Mouse (Mus musculus): Measurements from ENCODE around the gene Plekhg4. TPM values are rescaled to one million over a fixed set of nuclear protein-coding genes. Genes with fewer than 3 reads are reported as not detected.

The Plekhg4 gene
- polyA plus RNA-seq (2014; fragmentation: Illumina TruSeq; extraction: RNeasy Lipid Tissue Mini Kit (QIAGEN cat#74804); ENCODE audit: insufficient read depth, low read depth, low replicate concordance) = 0.29 TPM

GRCm38 (mm10) chr8:105373032-105373431, at the start of gene Plekhg4:
Plekhg4 (plus strand) TSS chr8:105373274.

GRCm38 (mm10) chr8:105326141-105326672, 46.9 kb upstream of the Plekhg4 start, which contains the start of the genes Lrrc29 and Tmem208:
Lrrc29 (minus strand) TSS chr8:105326278.
Tmem208 (plus strand) TSS chr8:105326354.

DNA sequence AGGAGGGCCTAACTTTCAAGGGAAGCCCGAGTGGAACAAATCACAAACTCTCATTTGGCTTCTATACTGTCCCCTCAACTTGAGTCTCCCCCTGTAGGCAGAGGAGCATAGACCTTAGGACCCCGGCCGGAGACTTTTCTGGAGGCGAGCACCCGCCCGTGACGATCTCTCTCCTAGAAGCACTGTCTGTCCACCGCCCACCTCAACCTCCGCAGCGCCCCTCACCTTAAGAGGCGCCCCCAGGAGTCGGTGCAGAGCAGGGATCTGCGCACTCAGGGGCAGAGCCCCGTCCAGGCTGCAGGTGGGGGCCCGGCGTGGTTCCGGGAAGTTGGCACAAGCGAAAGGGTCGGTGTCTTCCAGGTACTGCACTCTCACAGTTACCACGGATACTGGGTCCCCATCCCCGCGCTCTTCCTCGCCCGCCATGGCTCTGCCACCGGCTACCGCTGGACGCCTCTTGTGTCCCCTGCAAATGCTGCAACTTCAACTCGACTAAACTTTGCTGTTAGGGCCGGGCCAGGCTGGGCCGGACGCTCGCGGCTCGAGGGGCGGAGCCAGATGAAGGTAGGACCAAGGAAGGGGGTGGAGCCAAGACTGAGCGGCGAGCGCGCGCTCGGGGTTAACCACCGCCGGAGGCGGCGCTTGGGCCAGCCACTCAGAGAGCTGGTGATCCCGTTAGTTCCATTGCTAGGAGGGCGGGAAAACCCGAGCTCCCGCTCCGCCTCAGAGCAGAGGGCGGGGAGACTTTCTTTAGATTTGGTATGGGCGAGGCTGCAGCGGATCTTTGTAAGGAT, 25.4 kb upstream of the Plekhg4 start, which contains the start of gene Fhod1:
TSS of gene Fhod1 (minus strand) at position 526 of the 794 bp plus-strand sequence.

GRCm38 (mm10) chr8:105348450-105349095, 24.5 kb upstream of the Plekhg4 start, which contains the start of gene Slc9a5:
Slc9a5 (plus strand) TSS chr8:105348843.

GRCm38 (mm10) chr8:105413391-105413790, 40.3 kb downstream of the Plekhg4 start, which contains the start of the genes Kctd19 and Lrrc36:
Kctd19 (minus strand) TSS chr8:105413502.
Lrrc36 (plus strand) TSS chr8:105413571.

Other genes starting within 250 kb of the Plekhg4 start
- not detected for gene Ces4a, start 241.5 kb upstream of the Plekhg4 start, polyA plus RNA-seq (2014; fragmentation: Illumina TruSeq; extraction: RNeasy Lipid Tissue Mini Kit (QIAGEN cat#74804); ENCODE audit: insufficient read depth, low read depth, low replicate concordance)
- 23.6 TPM for gene Cbfb, start 202.6 kb upstream of the Plekhg4 start, polyA plus RNA-seq (2014; fragmentation: Illumina TruSeq; extraction: RNeasy Lipid Tissue Mini Kit (QIAGEN cat#74804); ENCODE audit: insufficient read depth, low read depth, low replicate concordance)
- 38.2 TPM for gene D230025D16Rik, start 148.1 kb upstream of the Plekhg4 start, polyA plus RNA-seq (2014; fragmentation: Illumina TruSeq; extraction: RNeasy Lipid Tissue Mini Kit (QIAGEN cat#74804); ENCODE audit: insufficient read depth, low read depth, low replicate concordance)
- gene B3gnt9, start 118.1 kb upstream of the Plekhg4 start, polyA plus RNA-seq (2014; fragmentation: Illumina TruSeq; extraction: RNeasy Lipid Tissue Mini Kit (QIAGEN cat#74804); ENCODE audit: insufficient read depth, low read depth, low replicate concordance) = 8.7 TPM
- 16.5 TPM for gene Tradd, start 108.7 kb upstream of the Plekhg4 start, polyA plus RNA-seq (2014; fragmentation: Illumina TruSeq; extraction: RNeasy Lipid Tissue Mini Kit (QIAGEN cat#74804); ENCODE audit: insufficient read depth, low read depth, low replicate concordance)
- gene Fbxl8, start 108.6 kb upstream of the Plekhg4 start, polyA plus RNA-seq (2014; fragmentation: Illumina TruSeq; extraction: RNeasy Lipid Tissue Mini Kit (QIAGEN cat#74804); ENCODE audit: insufficient read depth, low read depth, low replicate concordance) = 4.6 TPM
- gene Hsf4, start 103.5 kb upstream of the Plekhg4 start, polyA plus RNA-seq (2014; fragmentation: Illumina TruSeq; extraction: RNeasy Lipid Tissue Mini Kit (QIAGEN cat#74804); ENCODE audit: insufficient read depth, low read depth, low replicate concordance) = 7.8 TPM
- gene Nol3, start 97.1 kb upstream of the Plekhg4 start, polyA plus RNA-seq (2014; fragmentation: Illumina TruSeq; extraction: RNeasy Lipid Tissue Mini Kit (QIAGEN cat#74804); ENCODE audit: insufficient read depth, low read depth, low replicate concordance) = 8.8 TPM
- 1.3 TPM for gene 4931428F04Rik, start 83.4 kb upstream of the Plekhg4 start, polyA plus RNA-seq (2014; fragmentation: Illumina TruSeq; extraction: RNeasy Lipid Tissue Mini Kit (QIAGEN cat#74804); ENCODE audit: insufficient read depth, low read depth, low replicate concordance)
- 11.1 TPM for gene Exoc3l, start 77.2 kb upstream of the Plekhg4 start, polyA plus RNA-seq (2014; fragmentation: Illumina TruSeq; extraction: RNeasy Lipid Tissue Mini Kit (QIAGEN cat#74804); ENCODE audit: insufficient read depth, low read depth, low replicate concordance)
- 36.6 TPM for gene E2f4, start 75.6 kb upstream of the Plekhg4 start, polyA plus RNA-seq (2014; fragmentation: Illumina TruSeq; extraction: RNeasy Lipid Tissue Mini Kit (QIAGEN cat#74804); ENCODE audit: insufficient read depth, low read depth, low replicate concordance)
- gene Elmo3, start 67.7 kb upstream of the Plekhg4 start, polyA plus RNA-seq (2014; fragmentation: Illumina TruSeq; extraction: RNeasy Lipid Tissue Mini Kit (QIAGEN cat#74804); ENCODE audit: insufficient read depth, low read depth, low replicate concordance) = 14.7 TPM
- gene Lrrc29, start 47.0 kb upstream of the Plekhg4 start, polyA plus RNA-seq (2014; fragmentation: Illumina TruSeq; extraction: RNeasy Lipid Tissue Mini Kit (QIAGEN cat#74804); ENCODE audit: insufficient read depth, low read depth, low replicate concordance) = 1.3 TPM
- 113 TPM for gene Tmem208, start 46.9 kb upstream of the Plekhg4 start, polyA plus RNA-seq (2014; fragmentation: Illumina TruSeq; extraction: RNeasy Lipid Tissue Mini Kit (QIAGEN cat#74804); ENCODE audit: insufficient read depth, low read depth, low replicate concordance)
- gene Fhod1, start 25.3 kb upstream of the Plekhg4 start, polyA plus RNA-seq (2014; fragmentation: Illumina TruSeq; extraction: RNeasy Lipid Tissue Mini Kit (QIAGEN cat#74804); ENCODE audit: insufficient read depth, low read depth, low replicate concordance) = 28.9 TPM
- gene Slc9a5, start 24.4 kb upstream of the Plekhg4 start, polyA plus RNA-seq (2014; fragmentation: Illumina TruSeq; extraction: RNeasy Lipid Tissue Mini Kit (QIAGEN cat#74804); ENCODE audit: insufficient read depth, low read depth, low replicate concordance) = 1.9 TPM
- 0.21 TPM for gene Kctd19, start 40.2 kb downstream of the Plekhg4 start, polyA plus RNA-seq (2014; fragmentation: Illumina TruSeq; extraction: RNeasy Lipid Tissue Mini Kit (QIAGEN cat#74804); ENCODE audit: insufficient read depth, low read depth, low replicate concordance)
- 6.2 TPM for gene Lrrc36, start 40.3 kb downstream of the Plekhg4 start, polyA plus RNA-seq (2014; fragmentation: Illumina TruSeq; extraction: RNeasy Lipid Tissue Mini Kit (QIAGEN cat#74804); ENCODE audit: insufficient read depth, low read depth, low replicate concordance)
- gene Tppp3, start 98.3 kb downstream of the Plekhg4 start, polyA plus RNA-seq (2014; fragmentation: Illumina TruSeq; extraction: RNeasy Lipid Tissue Mini Kit (QIAGEN cat#74804); ENCODE audit: insufficient read depth, low read depth, low replicate concordance) = 588 TPM
- gene Zdhhc1, start 123.6 kb downstream of the Plekhg4 start, polyA plus RNA-seq (2014; fragmentation: Illumina TruSeq; extraction: RNeasy Lipid Tissue Mini Kit (QIAGEN cat#74804); ENCODE audit: insufficient read depth, low read depth, low replicate concordance) = 33.8 TPM
- gene Hsd11b2, start 145.5 kb downstream of the Plekhg4 start, polyA plus RNA-seq (2014; fragmentation: Illumina TruSeq; extraction: RNeasy Lipid Tissue Mini Kit (QIAGEN cat#74804); ENCODE audit: insufficient read depth, low read depth, low replicate concordance) = 0.74 TPM
- 95.5 TPM for gene Atp6v0d1, start 192.8 kb downstream of the Plekhg4 start, polyA plus RNA-seq (2014; fragmentation: Illumina TruSeq; extraction: RNeasy Lipid Tissue Mini Kit (QIAGEN cat#74804); ENCODE audit: insufficient read depth, low read depth, low replicate concordance)
- 24.7 TPM for gene Ripor1, start 232.0 kb downstream of the Plekhg4 start, polyA plus RNA-seq (2014; fragmentation: Illumina TruSeq; extraction: RNeasy Lipid Tissue Mini Kit (QIAGEN cat#74804); ENCODE audit: insufficient read depth, low read depth, low replicate concordance)

Data from lung, adult 10 weeks (tissue).